ENCODE assay signal across 12 mouse cellular contexts in the genomic region with DNA sequence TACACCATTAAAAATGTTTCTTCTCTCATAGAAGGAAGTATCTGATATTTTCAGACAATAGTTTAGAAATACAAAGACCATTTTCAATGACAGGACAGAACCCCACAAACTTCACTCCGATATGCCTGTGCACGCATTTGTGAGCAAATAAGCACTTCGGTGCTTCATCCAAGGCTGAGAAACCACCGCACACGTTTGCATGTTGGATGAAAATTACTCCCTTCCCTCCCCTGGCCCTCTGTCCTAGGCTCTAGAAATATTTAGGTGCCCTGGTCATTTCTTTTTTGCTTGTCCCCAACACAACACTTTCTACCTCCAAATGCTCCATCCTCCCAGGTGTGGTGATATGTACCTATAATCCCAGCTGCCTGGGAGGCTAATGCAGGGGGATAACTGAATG. TPM values are rescaled to one million over a fixed set of nuclear protein-coding genes. Genes with fewer than 3 reads are reported as not detected.
DNase-seq lines count a peak whose midpoint lies in the region; ATAC-seq and TF ChIP-seq lines count a peak whose summit lies in the region.
"Had no signal": no experiment of that assay in that cellular context is flagged by ENCODE, and none has a peak within 500 bp of the region (broad histone marks: within the 10 kb centered on the region; RNA-seq: fewer than 3 reads in every experiment).

No protein-coding gene starts in this region.

- no peak overlapping the region for H3K9ac ChIP-seq in kidney, embryonic 15.5 days
- H3K9ac ChIP-seq in ES-Bruce4 (ENCODE audit: low read depth, poor library complexity, severe bottlenecking): peak overlapping the region; percentile 51
- no peak overlapping the region for H3K9ac ChIP-seq in embryonic facial prominence, embryonic 13.5 days
- no peak overlapping the region for H3K9ac ChIP-seq in limb, embryonic 13.5 days
- H3K9ac ChIP-seq: neural tube, embryonic 13.5 days had no signal

- no peak for ATAC-seq in kidney, embryonic 15.5 days (replicated peaks; ENCODE audit: low FRiP score)
- no peak for ATAC-seq in embryonic facial prominence, embryonic 13.5 days (ENCODE audit: insufficient number of reproducible peaks, insufficient read depth, low FRiP score, low TSS enrichment, low read depth)
- ATAC-seq in limb, embryonic 13.5 days (ENCODE audit: low FRiP score, low read depth): no peak

- TF ChIP-seq POLR2A in ES-Bruce4 (IDR thresholded peaks at IDR 0.05; ENCODE audit: insufficient read depth, low read length): no peak

- H3K4me3 ChIP-seq in kidney, embryonic 15.5 days (replicated peaks): peak overlapping the region; percentile 19
- peak overlapping the region; percentile 57 for H3K4me3 ChIP-seq in ES-Bruce4 (ENCODE audit: low read depth, low read length)
- H3K4me3 ChIP-seq in embryonic facial prominence, embryonic 13.5 days: peak overlapping the region; percentile 15; the same call in 1 of the 2 replicates
- H3K4me3 ChIP-seq in limb, embryonic 13.5 days: peak overlapping the region; percentile 8
- H3K4me3 ChIP-seq: gastrocnemius, adult 2 months; neural tube, embryonic 13.5 days had no signal

- no peak for TF ChIP-seq CTCF in ES-Bruce4 (IDR thresholded peaks at IDR 0.05; ENCODE audit: low read depth, low read length)

- WGBS in kidney, embryonic 15.5 days: 31% methylated on average over 5 of the region's 5 CpGs
- 18% methylated on average over 5 of the region's 5 CpGs for WGBS in embryonic facial prominence, embryonic 13.5 days
- 24% methylated on average over 5 of the region's 5 CpGs for WGBS in limb, embryonic 13.5 days

- H3K9me3 ChIP-seq in kidney, embryonic 15.5 days (replicated peaks): no peaks in the 10 kb centered on the region
- no peaks in the 10 kb centered on the region for H3K9me3 ChIP-seq in ES-Bruce4 (replicated peaks; ENCODE audit: control insufficient read depth, insufficient read depth, low read length, poor library complexity, severe bottlenecking)
- H3K9me3 ChIP-seq in embryonic facial prominence, embryonic 13.5 days: no peaks in the 10 kb centered on the region
- no peaks in the 10 kb centered on the region for H3K9me3 ChIP-seq in limb, embryonic 13.5 days
- H3K9me3 ChIP-seq: neural tube, embryonic 13.5 days had no signal

- no peak for DNase-seq in kidney, adult 11 months
- no peak for DNase-seq in embryo, embryonic 10 days (ENCODE audit: low spot score)
- no peak for DNase-seq in adrenal gland, adult 18-20 months (ENCODE audit: low spot score in 2 of 2)
- DNase-seq: kidney, adult 9 months had no signal

- no peaks in the 10 kb centered on the region for H3K36me3 ChIP-seq in kidney, embryonic 15.5 days
- H3K36me3 ChIP-seq in ES-Bruce4 (ENCODE audit: control insufficient read depth, insufficient read depth, low read length, poor library complexity, severe bottlenecking): no peaks in the 10 kb centered on the region
- H3K36me3 ChIP-seq in embryonic facial prominence, embryonic 13.5 days: no peaks in the 10 kb centered on the region
- no peaks in the 10 kb centered on the region for H3K36me3 ChIP-seq in limb, embryonic 13.5 days
- H3K36me3 ChIP-seq: neural tube, embryonic 13.5 days had no signal

- peak overlapping the region; percentile 53 for H3K4me2 ChIP-seq in kidney, embryonic 15.5 days
- H3K4me2 ChIP-seq in embryonic facial prominence, embryonic 13.5 days: peak overlapping the region; percentile 42
- H3K4me2 ChIP-seq in limb, embryonic 13.5 days (replicated peaks): peak overlapping the region; percentile 43
- H3K4me2 ChIP-seq: neural tube, embryonic 13.5 days had no signal

- H3K27me3 ChIP-seq in kidney, embryonic 15.5 days: no peaks in the 10 kb centered on the region
- no peaks in the 10 kb centered on the region for H3K27me3 ChIP-seq in ES-Bruce4 (ENCODE audit: control insufficient read depth, insufficient read depth, low read length, poor library complexity, severe bottlenecking)
- no peaks in the 10 kb centered on the region for H3K27me3 ChIP-seq in embryonic facial prominence, embryonic 13.5 days
- peaks cover 3% of the 10 kb centered on the region; the same call in 1 of the 2 replicates for H3K27me3 ChIP-seq in limb, embryonic 13.5 days

- H3K27ac ChIP-seq in kidney, embryonic 15.5 days: no peak overlapping the region
- H3K27ac ChIP-seq in ES-Bruce4 (ENCODE audit: insufficient read depth, low read length): peak overlapping the region; percentile 30
- no peak overlapping the region for H3K27ac ChIP-seq in embryonic facial prominence, embryonic 13.5 days
- H3K27ac ChIP-seq in limb, embryonic 13.5 days: no peak overlapping the region
- H3K27ac ChIP-seq: gastrocnemius, adult 2 months; neural tube, embryonic 13.5 days had no signal

- H3K4me1 ChIP-seq in kidney, embryonic 15.5 days: peaks cover 41% of the 10 kb centered on the region
- peaks cover 3% of the 10 kb centered on the region for H3K4me1 ChIP-seq in ES-Bruce4 (ENCODE audit: control insufficient read depth, insufficient read depth, low read length)
- peaks cover 31% of the 10 kb centered on the region for H3K4me1 ChIP-seq in embryonic facial prominence, embryonic 13.5 days
- peaks cover 38% of the 10 kb centered on the region for H3K4me1 ChIP-seq in limb, embryonic 13.5 days

- TF ChIP-seq EP300 in ES-Bruce4 (IDR thresholded peaks at IDR 0.05; ENCODE audit: insufficient read depth, low read depth, low read length): no peak

RNA-seq across cellular contexts. Expression of a gene that starts 12.9 kb away (rescaled TPM):
- 0.55 and 0.71 TPM in 2 replicates for polyA plus RNA-seq in kidney, embryonic 15.5 days (2015; fragmentation: Nextera tagmentation; extraction: Ambion mirVana)
- 0.91 and 1.9 TPM in 2 replicates for polyA plus RNA-seq in ES-Bruce4 (2011; ENCODE audit: insufficient read depth, insufficient read length, low read depth, missing spikeins)
- 1.5 and 1.7 TPM in 2 replicates for polyA plus RNA-seq in embryonic facial prominence, embryonic 13.5 days (2015; fragmentation: Nextera tagmentation; extraction: Ambion mirVana)
- 1.4 and 1.5 TPM in 2 replicates for polyA plus RNA-seq in limb, embryonic 13.5 days (2015; fragmentation: Nextera tagmentation; extraction: Ambion mirVana)
- total RNA-seq in adrenal gland, adult 18-20 months (2021): not detected
- total RNA-seq: gastrocnemius, adult 2 months had no signal
- polyA plus RNA-seq: small intestine, adult 2 months had no signal

RNA-seq across cellular contexts. Expression of a gene that starts 29.3 kb away (rescaled TPM):
- 7.5 and 7.8 TPM in 2 replicates for polyA plus RNA-seq in kidney, embryonic 15.5 days (2015; fragmentation: Nextera tagmentation; extraction: Ambion mirVana)
- 16.9 and 19.1 TPM in 2 replicates for polyA plus RNA-seq in ES-Bruce4 (2011; ENCODE audit: insufficient read depth, insufficient read length, low read depth, missing spikeins)
- 7.3 and 7.9 TPM in 2 replicates for polyA plus RNA-seq in embryonic facial prominence, embryonic 13.5 days (2015; fragmentation: Nextera tagmentation; extraction: Ambion mirVana)
- polyA plus RNA-seq in limb, embryonic 13.5 days (2015; fragmentation: Nextera tagmentation; extraction: Ambion mirVana): 4.1 and 8.4 TPM in 2 replicates
- 100 to 1,000 TPM; 400 to 445 TPM for total RNA-seq in adrenal gland, adult 18-20 months (2021)

RNA-seq across cellular contexts. Expression of a gene that starts 32.2 kb away (rescaled TPM):
- 3.3 and 7.3 TPM in 2 replicates for polyA plus RNA-seq in kidney, embryonic 15.5 days (2015; fragmentation: Nextera tagmentation; extraction: Ambion mirVana)
- 68.8 and 97.9 TPM in 2 replicates for polyA plus RNA-seq in ES-Bruce4 (2011; ENCODE audit: insufficient read depth, insufficient read length, low read depth, missing spikeins)
- polyA plus RNA-seq in embryonic facial prominence, embryonic 13.5 days (2015; fragmentation: Nextera tagmentation; extraction: Ambion mirVana): 6.6 and 13.4 TPM in 2 replicates
- polyA plus RNA-seq in limb, embryonic 13.5 days (2015; fragmentation: Nextera tagmentation; extraction: Ambion mirVana): 9.3 and 10.0 TPM in 2 replicates
- 10 to 100 TPM in 1 of 2 experiments, 1 to 10 TPM in 1; 8.5 to 12.6 TPM for total RNA-seq in adrenal gland, adult 18-20 months (2021)
- polyA plus RNA-seq: neural tube, embryonic 13.5 days had no signal

RNA-seq across cellular contexts. Expression of a gene that starts 33.7 kb away (rescaled TPM):
- 6.6 and 6.9 TPM in 2 replicates for polyA plus RNA-seq in kidney, embryonic 15.5 days (2015; fragmentation: Nextera tagmentation; extraction: Ambion mirVana)
- polyA plus RNA-seq in ES-Bruce4 (2011; ENCODE audit: insufficient read depth, insufficient read length, low read depth, missing spikeins): 8.9 and 16.9 TPM in 2 replicates
- polyA plus RNA-seq in embryonic facial prominence, embryonic 13.5 days (2015; fragmentation: Nextera tagmentation; extraction: Ambion mirVana): 5.3 and 6.7 TPM in 2 replicates
- 9.8 and 10.9 TPM in 2 replicates for polyA plus RNA-seq in limb, embryonic 13.5 days (2015; fragmentation: Nextera tagmentation; extraction: Ambion mirVana)
- 1 to 10 TPM; 3.8 to 4.7 TPM for total RNA-seq in adrenal gland, adult 18-20 months (2021)
- total RNA-seq: gastrocnemius, adult 2 months had no signal

RNA-seq across cellular contexts. Expression of a gene that starts 35.8 kb away (rescaled TPM):
- 0.08 and 0.12 TPM in 2 replicates for polyA plus RNA-seq in kidney, embryonic 15.5 days (2015; fragmentation: Nextera tagmentation; extraction: Ambion mirVana)
- 0.40 and 0.46 TPM in 2 replicates for polyA plus RNA-seq in ES-Bruce4 (2011; ENCODE audit: insufficient read depth, insufficient read length, low read depth, missing spikeins)
- not detected in 2 replicates for polyA plus RNA-seq in embryonic facial prominence, embryonic 13.5 days (2015; fragmentation: Nextera tagmentation; extraction: Ambion mirVana)
- 0.19 and 0.45 TPM in 2 replicates for polyA plus RNA-seq in limb, embryonic 13.5 days (2015; fragmentation: Nextera tagmentation; extraction: Ambion mirVana)
- total RNA-seq in adrenal gland, adult 18-20 months (2021): under 1 TPM in 1 of 2 experiments, not detected in 1; 0.10 TPM
- total RNA-seq: gastrocnemius, adult 2 months; left cerebral cortex, postnatal 25 days had no signal
